Mouse (Mus musculus): ENCODE measurements at regions not wholly inside any gene's neighbourhood (a gene's known extent, or its start where the extent isn't known, plus 50 kb on each side); places are given as distances from the start of the nearest gene placed in this dataset.

DNA sequence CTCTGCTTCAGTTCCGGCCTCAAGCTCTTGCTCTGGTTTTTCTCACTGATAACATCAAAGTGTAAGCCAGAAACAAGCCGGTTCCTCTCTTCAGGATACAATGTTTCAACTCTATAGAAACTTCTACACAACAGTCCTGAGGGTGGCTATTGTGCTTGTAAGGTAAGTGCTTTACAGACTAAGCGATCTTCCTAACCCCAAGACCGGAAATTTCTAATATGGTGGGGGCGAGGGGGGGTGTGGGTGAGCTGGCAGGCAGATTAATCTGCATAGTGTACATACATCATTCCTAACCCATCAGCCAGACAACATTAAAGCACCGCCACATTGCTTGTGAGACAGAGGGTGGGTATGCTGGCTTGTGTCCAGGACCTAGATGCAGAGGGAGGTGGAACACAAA lies 200.8 kb downstream of the Uaca start:
- TF ChIP-seq POLR2A (IDR thresholded peaks at IDR 0.05; ENCODE audit: extremely low read depth, insufficient read depth, low read length) = no peak
- no peak for TF ChIP-seq CTCF (IDR thresholded peaks at IDR 0.05; ENCODE audit: extremely low read depth, insufficient read depth, low read length)
